Mouse (Mus musculus) neural tube, embryonic 13.5 days (tissue): ENCODE results near the gene Gtf2f1. TPM values are rescaled to one million over a fixed set of nuclear protein-coding genes. Genes with fewer than 3 reads are reported as not detected.

ENCODE experiments used
- ATAC-seq: fragments of 200-750 bp; cut with Nextera tagmentation; 2 replicates; pipeline ENCODE4 v1.8.0; 2017; ENCODE audit warnings: low read depth, mild to moderate bottlenecking, moderate TSS enrichment, moderate library complexity
- H3K27ac ChIP-seq: fragments of 300-500 bp; sonication (generic); replicated peaks from 2 replicates; pipeline ENCODE4 v1.5.1; 2015; ENCODE audit warnings: moderate library complexity, mild to moderate bottlenecking, inconsistent platforms
- H3K27me3 ChIP-seq: fragments of 300-500 bp; sonication (generic); 2 replicates; pipeline ENCODE4 v1.6.1; 2015; ENCODE audit warnings: mild to moderate bottlenecking, inconsistent platforms
- H3K36me3 ChIP-seq: fragments of 300-500 bp; sonication (generic); 2 replicates; pipeline ENCODE4 v1.6.1; 2015; ENCODE audit warnings: mild to moderate bottlenecking, inconsistent platforms
- H3K4me1 ChIP-seq: fragments of 300-500 bp; sonication (generic); replicated peaks from 2 replicates; pipeline ENCODE4 v1.6.1; 2015; ENCODE audit warnings: inconsistent platforms
- H3K4me2 ChIP-seq: fragments of 300-500 bp; sonication (generic); 2 replicates; pipeline ENCODE4 v1.6.1; 2015; ENCODE audit warnings: inconsistent platforms, mild to moderate bottlenecking, moderate library complexity
- H3K4me3 ChIP-seq: fragments of 300-500 bp; sonication (generic); 2 replicates; pipeline ENCODE4 v1.5.1; 2015; ENCODE audit warnings: mild to moderate bottlenecking, inconsistent platforms
- H3K9ac ChIP-seq: fragments of 300-500 bp; sonication (generic); 2 replicates; pipeline ENCODE4 v1.6.1; 2015; ENCODE audit warnings: moderate library complexity, mild to moderate bottlenecking, inconsistent platforms
- H3K9me3 ChIP-seq: fragments of 300-500 bp; sonication (generic); 2 replicates; pipeline ENCODE4 v1.6.1; 2016; ENCODE audit warnings: inconsistent platforms
- whole genome bisulfite sequencing: fragments of 180-500 bp; shearing (Covaris S2); methylation state at CpG from one replicate; pipeline ENCODE4 v1.1.7; 2015; 5-methylcytosine and 5-hydroxymethylcytosine counted together
- polyA plus RNA-seq: library from polyadenylated mRNA; unstranded; fragments of >200 nt; fragmentation: Nextera tagmentation; extraction: Ambion mirVana; gene quantifications from 2 replicates; pipeline ENCODE4 v1.2.1, GENCODE M21; 2015

Gene Gtf2f1
- polyA plus RNA-seq, 1 experiment from 2014 or later = 72.9 TPM

- H3K27ac ChIP-seq = no peak overlapping the region
- H3K9ac ChIP-seq = no peak overlapping the region
- no peak overlapping the region for H3K4me3 ChIP-seq
- no peaks in the 10 kb centered on the region for H3K27me3 ChIP-seq
- H3K4me1 ChIP-seq = no peaks in the 10 kb centered on the region
- ATAC-seq = no peak
- H3K4me2 ChIP-seq = no peak overlapping the region
- H3K36me3 ChIP-seq = no peaks in the 10 kb centered on the region
- no peaks in the 10 kb centered on the region for H3K9me3 ChIP-seq
- WGBS = 86% methylated on average over 5 of the region's 5 CpGs
Observed at GRCm38 (mm10) chr17:56962642-56963405, 48.3 kb downstream of the Gtf2f1 start.

DNA sequence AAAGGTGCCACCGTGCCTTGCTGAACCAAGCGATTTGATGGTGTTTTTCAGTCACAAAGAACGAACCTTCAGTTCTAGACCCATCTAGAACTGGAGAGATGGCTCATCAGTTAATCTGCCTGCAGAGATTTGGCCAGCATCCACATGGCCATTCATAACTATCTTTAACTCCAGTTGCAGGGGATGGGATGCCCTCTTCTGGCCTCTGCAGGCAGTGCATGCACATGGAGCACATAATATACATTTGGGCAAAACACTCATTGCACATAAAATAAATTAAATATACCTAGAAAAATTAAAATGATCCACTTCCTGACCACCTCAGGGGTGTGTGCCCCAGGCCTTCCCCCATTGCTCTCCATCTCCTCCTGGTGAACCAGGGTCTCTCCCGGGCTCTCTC is 49.2 kb downstream of the Gtf2f1 start:
- 88% methylated on average over 4 of the region's 4 CpGs for WGBS
- Histone ChIP-seq H3K4me1 (no peaks in the 10 kb centered on the region), H3K27me3 (no peaks in the 10 kb centered on the region), H3K4me2 (no peak overlapping the region), H3K27ac (no peak overlapping the region), H3K4me3 (no peak overlapping the region), H3K9me3 (no peaks in the 10 kb centered on the region), H3K9ac (no peak overlapping the region), H3K36me3 (no peaks in the 10 kb centered on the region)
- ATAC-seq = no peak

GRCm38 (mm10) chr17:56958667-56959066 is 52.4 kb downstream of the Gtf2f1 start:
- 85% methylated on average over 4 of the region's 4 CpGs for WGBS
- no peaks in the 10 kb centered on the region for H3K9me3 ChIP-seq
- H3K36me3 ChIP-seq = no peaks in the 10 kb centered on the region
- ATAC-seq = no peak
- no peaks in the 10 kb centered on the region for H3K27me3 ChIP-seq
- H3K9ac ChIP-seq = no peak overlapping the region
- H3K4me2 ChIP-seq = no peak overlapping the region
- H3K27ac ChIP-seq = no peak overlapping the region
- H3K4me3 ChIP-seq = no peak overlapping the region
- H3K4me1 ChIP-seq = no peaks in the 10 kb centered on the region

DNA sequence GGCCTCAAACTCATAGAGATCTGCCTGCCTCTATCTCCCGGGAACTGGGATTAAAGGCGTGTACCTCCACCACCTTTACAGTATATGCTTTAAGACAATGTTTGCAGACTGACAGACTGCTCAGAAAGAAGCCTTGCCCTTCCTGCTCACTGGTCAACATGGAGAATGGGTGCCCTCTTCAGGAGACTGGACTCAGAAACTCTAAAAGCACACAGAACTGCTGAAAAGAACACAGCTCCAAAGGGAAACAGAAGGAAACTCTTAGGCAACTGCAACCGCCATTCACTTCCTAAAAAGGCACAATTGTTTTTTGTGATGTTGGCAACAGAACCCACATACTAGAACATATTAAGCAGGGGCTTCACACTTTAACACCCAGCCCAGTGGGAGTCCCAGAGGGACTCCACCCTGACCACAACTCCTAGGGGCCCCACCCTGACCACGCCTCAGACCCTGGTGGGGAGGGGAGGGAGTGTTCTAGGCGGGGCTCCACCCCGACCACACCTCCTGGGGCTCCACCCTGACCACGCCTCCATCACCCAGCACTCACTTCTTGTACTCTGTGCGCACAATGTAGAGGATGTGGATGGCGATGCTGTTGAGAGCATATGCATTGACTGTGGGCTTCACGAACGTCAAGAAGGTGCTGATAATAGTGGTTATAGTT is 53.2 kb downstream of the Gtf2f1 start:
- H3K27me3 ChIP-seq = no peaks in the 10 kb centered on the region
- H3K4me2 ChIP-seq = no peak overlapping the region
- no peak overlapping the region for H3K9ac ChIP-seq
- no peaks in the 10 kb centered on the region for H3K36me3 ChIP-seq
- no peaks in the 10 kb centered on the region for H3K9me3 ChIP-seq
- no peak overlapping the region for H3K4me3 ChIP-seq
- 29% methylated on average over 11 of the region's 11 CpGs for WGBS
- H3K27ac ChIP-seq = no peak overlapping the region
- no peaks in the 10 kb centered on the region for H3K4me1 ChIP-seq
- ATAC-seq = no peak

- no peak overlapping the region for H3K4me3 ChIP-seq
- no peaks in the 10 kb centered on the region for H3K9me3 ChIP-seq
- H3K27ac ChIP-seq = no peak overlapping the region
- H3K4me2 ChIP-seq = no peak overlapping the region
- no peaks in the 10 kb centered on the region for H3K27me3 ChIP-seq
- no peaks in the 10 kb centered on the region for H3K36me3 ChIP-seq
- no peak overlapping the region for H3K9ac ChIP-seq
- no peaks in the 10 kb centered on the region for H3K4me1 ChIP-seq
- no peak for ATAC-seq
- WGBS = 85% methylated on average over 7 of the region's 7 CpGs
Observed at GRCm38 (mm10) chr17:56954871-56955270, 56.2 kb downstream of the Gtf2f1 start.

Other genes with a start within 250 kb of the Gtf2f1 start
- gene Dus3l, start 246.5 kb downstream of the Gtf2f1 start, polyA plus RNA-seq = 61.5 and 64.6 TPM in 2 replicates
- 0.95 and 1.1 TPM in 2 replicates for gene Prr22, start 241.0 kb downstream of the Gtf2f1 start, polyA plus RNA-seq
- 4.6 and 5.2 TPM in 2 replicates for gene Rfx2, start 180.3 kb downstream of the Gtf2f1 start, polyA plus RNA-seq
- not detected in 2 replicates for gene Acsbg2, start 136.8 kb downstream of the Gtf2f1 start, polyA plus RNA-seq
- gene 1700061G19Rik, start 135.8 kb downstream of the Gtf2f1 start, polyA plus RNA-seq = 0.54 and 0.60 TPM in 2 replicates
- 66.8 and 68.0 TPM in 2 replicates for gene Mllt1, start 75.9 kb downstream of the Gtf2f1 start, polyA plus RNA-seq
- not detected in 2 replicates for gene Acer1, start 29.2 kb downstream of the Gtf2f1 start, polyA plus RNA-seq
- 152 and 161 TPM in 2 replicates for gene Clpp, start 21.0 kb downstream of the Gtf2f1 start, polyA plus RNA-seq
- 42.3 and 45.9 TPM in 2 replicates for gene Alkbh7, start 13.9 kb downstream of the Gtf2f1 start, polyA plus RNA-seq
- gene Pspn, start 11.3 kb downstream of the Gtf2f1 start, polyA plus RNA-seq = 0.47 TPM in 1 of 2 replicates, not detected in the other
- 0.32 and 0.43 TPM in 2 replicates for gene Gm17949, start 181 bp upstream of the Gtf2f1 start, polyA plus RNA-seq
- gene Khsrp, start 20.2 kb upstream of the Gtf2f1 start, polyA plus RNA-seq = 33.5 and 34.2 TPM in 2 replicates
- gene Slc25a41, start 30.4 kb upstream of the Gtf2f1 start, polyA plus RNA-seq = not detected in 2 replicates
- 0.92 and 1.1 TPM in 2 replicates for gene Crb3, start 47.8 kb upstream of the Gtf2f1 start, polyA plus RNA-seq
- 29.5 and 33.3 TPM in 2 replicates for gene Slc25a23, start 48.6 kb upstream of the Gtf2f1 start, polyA plus RNA-seq
- gene Dennd1c, start 67.2 kb upstream of the Gtf2f1 start, polyA plus RNA-seq = 3.7 and 5.9 TPM in 2 replicates
- 381 and 413 TPM in 2 replicates for gene Tubb4a, start 76.5 kb upstream of the Gtf2f1 start, polyA plus RNA-seq
- gene Tnfsf9, start 94.0 kb upstream of the Gtf2f1 start, polyA plus RNA-seq = 4.2 and 6.2 TPM in 2 replicates
- gene Cd70, start 138.5 kb upstream of the Gtf2f1 start, polyA plus RNA-seq = 0.56 and 0.62 TPM in 2 replicates
- gene Tnfsf14, start 182.9 kb upstream of the Gtf2f1 start, polyA plus RNA-seq = not detected in 2 replicates
- gene C3, start 216.8 kb upstream of the Gtf2f1 start, polyA plus RNA-seq = 1.6 and 1.9 TPM in 2 replicates
- gene Gpr108, start 237.2 kb upstream of the Gtf2f1 start, polyA plus RNA-seq = 23.8 and 24.8 TPM in 2 replicates
- 14.7 and 15.4 TPM in 2 replicates for gene Trip10, start 238.2 kb upstream of the Gtf2f1 start, polyA plus RNA-seq